Mouse (Mus musculus) liver, embryonic 15.5 days (tissue): ENCODE data around the gene Ppp1r9b. TPM values are rescaled to one million over a fixed set of nuclear protein-coding genes. Genes with fewer than 3 reads are reported as not detected.

Experiments used
- ATAC-seq: fragments of 200-750 bp; cut with Nextera tagmentation; 2 replicates; pipeline ENCODE4 v1.8.0; 2017; ENCODE audit warnings: moderate number of reproducible peaks, mild to moderate bottlenecking, moderate library complexity; ENCODE audit not compliant: insufficient read depth
- H3K27ac ChIP-seq: fragments of 300-500 bp; sonication (generic); replicated peaks from 2 replicates; pipeline ENCODE4 v1.5.1; 2015; ENCODE audit warnings: mild to moderate bottlenecking, inconsistent platforms
- H3K27me3 ChIP-seq: fragments of 300-500 bp; sonication (generic); 2 replicates; pipeline ENCODE4 v1.6.1; 2015; ENCODE audit warnings: mild to moderate bottlenecking, inconsistent platforms
- H3K36me3 ChIP-seq: fragments of 300-500 bp; sonication (generic); replicated peaks from 2 replicates; pipeline ENCODE4 v1.6.1; 2015; ENCODE audit warnings: moderate library complexity, mild to moderate bottlenecking, inconsistent platforms
- H3K4me1 ChIP-seq: fragments of 300-500 bp; sonication (generic); replicated peaks from 2 replicates; pipeline ENCODE4 v1.6.1; 2015; ENCODE audit warnings: inconsistent platforms
- H3K4me2 ChIP-seq: fragments of 300-500 bp; sonication (generic); 2 replicates; pipeline ENCODE4 v1.6.1; 2015; ENCODE audit warnings: moderate library complexity, mild to moderate bottlenecking, inconsistent platforms
- H3K4me3 ChIP-seq: fragments of 300-500 bp; sonication (generic); replicated peaks from 2 replicates; pipeline ENCODE4 v1.5.1; 2015; ENCODE audit warnings: mild to moderate bottlenecking, inconsistent platforms
- H3K9ac ChIP-seq: fragments of 300-500 bp; sonication (generic); 2 replicates; pipeline ENCODE4 v1.6.1; 2015; ENCODE audit warnings: moderate library complexity, mild to moderate bottlenecking, inconsistent platforms
- H3K9me3 ChIP-seq: fragments of 300-500 bp; sonication (generic); replicated peaks from 2 replicates; pipeline ENCODE4 v1.6.1; 2016; ENCODE audit warnings: inconsistent platforms
- WGBS: fragments of 180-500 bp; shearing (Covaris S2); methylation state at CpG from one replicate; pipeline ENCODE4 v1.1.7; 2015; ENCODE audit warnings: mixed read lengths; ENCODE audit not compliant: insufficient replicate concordance; 5-methylcytosine and 5-hydroxymethylcytosine counted together
- polyA plus RNA-seq: library from polyadenylated mRNA; unstranded; fragments of >200 nt; fragmentation: Nextera tagmentation; extraction: Ambion mirVana; gene quantifications from 2 replicates; pipeline ENCODE4 v1.2.1, GENCODE M21; 2015

The Ppp1r9b gene
- polyA plus RNA-seq, 1 experiment from 2014 or later, result 8.2 TPM

GRCm38 (mm10) chr11:95053062-95053461 lies 62.2 kb downstream of the Ppp1r9b start:
- Histone ChIP-seq H3K4me2 (no peak overlapping the region), H3K9ac (no peak overlapping the region), H3K36me3 (no peaks in the 10 kb centered on the region), H3K9me3 (no peaks in the 10 kb centered on the region), H3K27ac (no peak overlapping the region), H3K27me3 (peaks cover 5% of the 10 kb centered on the region; the same call in 1 of the 2 replicates), H3K4me3 (no peak overlapping the region), H3K4me1 (no peaks in the 10 kb centered on the region)
- WGBS, result 66% methylated on average over 9 of the region's 9 CpGs
- no peak for ATAC-seq

Other genes starting within 250 kb of the Ppp1r9b start
- not detected in 2 replicates for gene Cdc34b, start 249.3 kb upstream of the Ppp1r9b start, polyA plus RNA-seq
- gene Tmem92, start 208.3 kb upstream of the Ppp1r9b start, polyA plus RNA-seq, result not detected in 2 replicates
- 76.5 and 78.2 TPM in 2 replicates for gene Col1a1, start 54.8 kb upstream of the Ppp1r9b start, polyA plus RNA-seq
- gene Hils1, start 23.4 kb upstream of the Ppp1r9b start, polyA plus RNA-seq, result not detected in 2 replicates
- 0.35 and 1.1 TPM in 2 replicates for gene Sgca, start 14.7 kb upstream of the Ppp1r9b start, polyA plus RNA-seq
- 33.9 and 39.2 TPM in 2 replicates for gene Samd14, start 18.8 kb downstream of the Ppp1r9b start, polyA plus RNA-seq
- 10.2 and 10.8 TPM in 2 replicates for gene Pdk2, start 50.3 kb downstream of the Ppp1r9b start, polyA plus RNA-seq
- gene Itga3, start 85.8 kb downstream of the Ppp1r9b start, polyA plus RNA-seq, result 2.0 and 2.6 TPM in 2 replicates
- gene Dlx3, start 129.1 kb downstream of the Ppp1r9b start, polyA plus RNA-seq, result 0.05 TPM in 1 of 2 replicates, not detected in the other
- gene Dlx4, start 155.2 kb downstream of the Ppp1r9b start, polyA plus RNA-seq, result 0.07 and 0.09 TPM in 2 replicates